Mouse (Mus musculus) cerebellum, postnatal 36 days (tissue): ENCODE results near the gene Iars2.

ENCODE experiments used
- DNase-seq, 2 experiments: peaks; one replicate each; pipeline ENCODE4 v3.0.0; 2021 to 2022; ENCODE audit warnings: mixed read lengths in 2 of 2

The Iars2 gene

GRCm38 (mm10) chr1:185328721-185329610 is at the start of gene Iars2:
Iars2 (minus strand) TSS chr1:185329396.
- peak; percentile 90 to 91 for DNase-seq

GRCm38 (mm10) chr1:185377429-185377828 is 48.2 kb upstream of the Iars2 start:
- DNase-seq = no peak

GRCm38 (mm10) chr1:185376390-185376789 is 47.2 kb upstream of the Iars2 start:
- no peak for DNase-seq

- no peak for DNase-seq
Observed at GRCm38 (mm10) chr1:185369979-185370378, 40.8 kb upstream of the Iars2 start.

- no peak for DNase-seq
Observed at GRCm38 (mm10) chr1:185367383-185367782, 38.2 kb upstream of the Iars2 start.

- DNase-seq = no peak
Observed at GRCm38 (mm10) chr1:185364183-185364540, 35.0 kb upstream of the Iars2 start.

GRCm38 (mm10) chr1:185363526-185364182 is 34.5 kb upstream of the Iars2 start:
- peak; percentile 20 to 38 for DNase-seq

GRCm38 (mm10) chr1:185362677-185363520 is 33.7 kb upstream of the Iars2 start, which contains the start of gene Eprs:
Eprs (plus strand) TSS chr1:185363044.
- peak; percentile 99 for DNase-seq

GRCm38 (mm10) chr1:185358211-185358610 is 29.0 kb upstream of the Iars2 start:
- no peak for DNase-seq

- no peak for DNase-seq
Observed at GRCm38 (mm10) chr1:185356246-185356645, 27.1 kb upstream of the Iars2 start.

- no peak for DNase-seq
Observed at GRCm38 (mm10) chr1:185354731-185355130, 25.5 kb upstream of the Iars2 start.

- no peak for DNase-seq
Observed at GRCm38 (mm10) chr1:185353351-185353750, 24.2 kb upstream of the Iars2 start.

- DNase-seq = no peak
Observed at GRCm38 (mm10) chr1:185352151-185352550, 23.0 kb upstream of the Iars2 start.

- DNase-seq = no peak
Observed at GRCm38 (mm10) chr1:185350611-185351010, 21.4 kb upstream of the Iars2 start.

- DNase-seq = no peak
Observed at GRCm38 (mm10) chr1:185349741-185350140, 20.5 kb upstream of the Iars2 start.

- DNase-seq = no peak
Observed at GRCm38 (mm10) chr1:185346188-185346587, 17.0 kb upstream of the Iars2 start.

- no peak for DNase-seq
Observed at GRCm38 (mm10) chr1:185343422-185343821, 14.2 kb upstream of the Iars2 start.

GRCm38 (mm10) chr1:185342441-185342840 is 13.2 kb upstream of the Iars2 start:
- DNase-seq = peak; percentile 41 to 45

GRCm38 (mm10) chr1:185336535-185336934 is 7.3 kb upstream of the Iars2 start:
- DNase-seq = no peak

GRCm38 (mm10) chr1:185335231-185335765 is 6.1 kb upstream of the Iars2 start:
- no peak for DNase-seq

GRCm38 (mm10) chr1:185334136-185334535 is 4.9 kb upstream of the Iars2 start:
- peak; percentile 22 to 27 for DNase-seq

GRCm38 (mm10) chr1:185333651-185334050 is 4.5 kb upstream of the Iars2 start:
- no peak for DNase-seq

- DNase-seq = peak; percentile 87 to 91
Observed at GRCm38 (mm10) chr1:185331983-185332430, 2.8 kb upstream of the Iars2 start, which contains the start of gene Bpnt1. Bpnt1 (plus strand) TSS chr1:185332149.
